In genomic region chr9:56784576-56784975, GRCm38 (mm10) we compare ENCODE assay signal across 26 mouse cellular contexts. TPM values are rescaled to one million over a fixed set of nuclear protein-coding genes. Genes with fewer than 3 reads are reported as not detected.
DNase-seq lines count a peak whose midpoint lies in the region; ATAC-seq and TF ChIP-seq lines count a peak whose summit lies in the region.
"Had no signal": no experiment of that assay in that cellular context is flagged by ENCODE, and none has a peak within 500 bp of the region (broad histone marks: within the 10 kb centered on the region; RNA-seq: fewer than 3 reads in every experiment).

No protein-coding gene starts in this region.

- H3K27ac ChIP-seq in hindbrain, postnatal 0 days: no peak overlapping the region
- no peak overlapping the region; the same call in 1 of the 2 replicates for H3K27ac ChIP-seq in hindbrain, embryonic 12.5 days
- H3K27ac ChIP-seq in midbrain, embryonic 13.5 days: peak overlapping the region; percentile 30; the same call in 1 of the 2 replicates
- no peak overlapping the region for H3K27ac ChIP-seq in midbrain, embryonic 15.5 days
- no peak overlapping the region; the same call in 1 of the 2 replicates for H3K27ac ChIP-seq in midbrain, postnatal 0 days (ENCODE audit: low read depth, low read length)
- H3K27ac ChIP-seq: embryonic facial prominence, embryonic 10.5 days; embryonic facial prominence, embryonic 13.5 days; forebrain, embryonic 12.5 days; forebrain, embryonic 15.5 days; heart, adult 2 months had no signal

- H3K27me3 ChIP-seq in hindbrain, postnatal 0 days (ENCODE audit: insufficient read depth, low read length): no peaks in the 10 kb centered on the region
- no peaks in the 10 kb centered on the region; the same call in 1 of the 2 replicates for H3K27me3 ChIP-seq in hindbrain, embryonic 12.5 days
- no peaks in the 10 kb centered on the region for H3K27me3 ChIP-seq in midbrain, embryonic 13.5 days
- no peaks in the 10 kb centered on the region for H3K27me3 ChIP-seq in midbrain, embryonic 15.5 days (replicated peaks)
- no peaks in the 10 kb centered on the region for H3K27me3 ChIP-seq in midbrain, postnatal 0 days (ENCODE audit: insufficient read depth, low read length)
- H3K27me3 ChIP-seq: embryonic facial prominence, embryonic 13.5 days; forebrain, embryonic 15.5 days had no signal

- H3K36me3 ChIP-seq in hindbrain, postnatal 0 days (ENCODE audit: insufficient read depth, low read length): no peaks in the 10 kb centered on the region
- no peaks in the 10 kb centered on the region for H3K36me3 ChIP-seq in hindbrain, embryonic 12.5 days
- H3K36me3 ChIP-seq in midbrain, embryonic 13.5 days: no peaks in the 10 kb centered on the region
- no peaks in the 10 kb centered on the region for H3K36me3 ChIP-seq in midbrain, embryonic 15.5 days (replicated peaks)
- no peaks in the 10 kb centered on the region for H3K36me3 ChIP-seq in midbrain, postnatal 0 days (ENCODE audit: insufficient read depth, low read length)
- H3K36me3 ChIP-seq: embryonic facial prominence, embryonic 10.5 days; embryonic facial prominence, embryonic 13.5 days; forebrain, embryonic 12.5 days; forebrain, embryonic 15.5 days had no signal

- H3K9me3 ChIP-seq in hindbrain, postnatal 0 days (ENCODE audit: low read length): no peaks in the 10 kb centered on the region
- H3K9me3 ChIP-seq in hindbrain, embryonic 12.5 days (replicated peaks): no peaks in the 10 kb centered on the region
- no peaks in the 10 kb centered on the region for H3K9me3 ChIP-seq in midbrain, embryonic 13.5 days
- no peaks in the 10 kb centered on the region for H3K9me3 ChIP-seq in midbrain, embryonic 15.5 days
- H3K9me3 ChIP-seq in midbrain, postnatal 0 days (ENCODE audit: low read length): no peaks in the 10 kb centered on the region
- H3K9me3 ChIP-seq: embryonic facial prominence, embryonic 10.5 days; embryonic facial prominence, embryonic 13.5 days; forebrain, embryonic 12.5 days; forebrain, embryonic 15.5 days had no signal

- no peak for TF ChIP-seq CTCF in hindbrain, postnatal 0 days (IDR thresholded peaks at IDR 0.05; ENCODE audit: low read depth)
- no peak for TF ChIP-seq CTCF in midbrain, postnatal 0 days (IDR thresholded peaks at IDR 0.05)

- ATAC-seq in hindbrain, postnatal 0 days: no peak
- no peak for ATAC-seq in hindbrain, embryonic 12.5 days (ENCODE audit: low FRiP score)
- no peak for ATAC-seq in midbrain, embryonic 13.5 days
- ATAC-seq in midbrain, embryonic 15.5 days (replicated peaks): no peak
- ATAC-seq in midbrain, postnatal 0 days (ENCODE audit: low FRiP score): no peak
- ATAC-seq: activated CD4-positive, CD25-positive, alpha-beta regulatory T cell, adult 4 months; forebrain, embryonic 15.5 days had no signal

- H3K4me3 ChIP-seq in hindbrain, postnatal 0 days (ENCODE audit: low read length): no peak overlapping the region
- H3K4me3 ChIP-seq in hindbrain, embryonic 12.5 days: no peak overlapping the region
- H3K4me3 ChIP-seq in midbrain, embryonic 13.5 days (replicated peaks): no peak overlapping the region
- H3K4me3 ChIP-seq in midbrain, embryonic 15.5 days: no peak overlapping the region
- no peak overlapping the region for H3K4me3 ChIP-seq in midbrain, postnatal 0 days (ENCODE audit: low read depth, low read length)
- H3K4me3 ChIP-seq: embryonic facial prominence, embryonic 10.5 days; embryonic facial prominence, embryonic 13.5 days; erythroblast, embryonic 14.5 days; forebrain, embryonic 12.5 days; forebrain, embryonic 15.5 days; heart, adult 2 months had no signal

- no peaks in the 10 kb centered on the region for H3K4me1 ChIP-seq in hindbrain, postnatal 0 days (ENCODE audit: insufficient read depth, low read length)
- H3K4me1 ChIP-seq in hindbrain, embryonic 12.5 days: no peaks in the 10 kb centered on the region
- H3K4me1 ChIP-seq in midbrain, embryonic 13.5 days (replicated peaks): peaks cover 21% of the 10 kb centered on the region
- no peaks in the 10 kb centered on the region for H3K4me1 ChIP-seq in midbrain, embryonic 15.5 days
- H3K4me1 ChIP-seq in midbrain, postnatal 0 days (ENCODE audit: insufficient read depth, low read length): peaks cover 2% of the 10 kb centered on the region; the same call in 1 of the 2 replicates
- H3K4me1 ChIP-seq: embryonic facial prominence, embryonic 13.5 days; forebrain, embryonic 15.5 days had no signal

- peak; percentile 41 to 48 for DNase-seq in cerebellum, postnatal 10 days
- DNase-seq in cerebellum, postnatal 25 days: no peak
- DNase-seq in hindbrain, postnatal 0 days (ENCODE audit: low spot score): peak; percentile 19
- DNase-seq in midbrain, postnatal 0 days (ENCODE audit: low spot score): no peak
- no peak for DNase-seq in frontal cortex, postnatal 25 days (ENCODE audit: low spot score in 2 of 2)
- DNase-seq: adrenal gland, adult 8-10 months; adrenal gland, postnatal 25 days; cerebellum, adult 18-20 months; cerebellum, adult 9-10 months; cerebellum, postnatal 36 days; embryo, embryonic 11 days; gastrocnemius, postnatal 10 days; gastrocnemius, postnatal 36 days; heart, adult 2 months had no signal

- 55% methylated on average over 10 of the region's 10 CpGs for WGBS in hindbrain, postnatal 0 days
- WGBS in hindbrain, embryonic 12.5 days: 76% methylated on average over 10 of the region's 10 CpGs
- 57% methylated on average over 10 of the region's 10 CpGs for WGBS in midbrain, embryonic 13.5 days
- 50% methylated on average over 10 of the region's 10 CpGs for WGBS in midbrain, embryonic 15.5 days
- 40% methylated on average over 10 of the region's 10 CpGs for WGBS in midbrain, postnatal 0 days

- no peak overlapping the region for H3K9ac ChIP-seq in hindbrain, postnatal 0 days (replicated peaks; ENCODE audit: low read length)
- no peak overlapping the region for H3K9ac ChIP-seq in hindbrain, embryonic 12.5 days
- no peak overlapping the region for H3K9ac ChIP-seq in midbrain, embryonic 13.5 days (replicated peaks)
- H3K9ac ChIP-seq in midbrain, embryonic 15.5 days: no peak overlapping the region
- 0 out of 2 replicates have a peak overlapping the region, but pooled peaks have one; percentile 24 for H3K9ac ChIP-seq in midbrain, postnatal 0 days (replicated peaks; ENCODE audit: low read length, poor library complexity, severe bottlenecking)
- H3K9ac ChIP-seq: embryonic facial prominence, embryonic 13.5 days; forebrain, embryonic 12.5 days; forebrain, embryonic 15.5 days had no signal

- no peak overlapping the region for H3K4me2 ChIP-seq in hindbrain, postnatal 0 days (ENCODE audit: low read depth, low read length)
- H3K4me2 ChIP-seq in hindbrain, embryonic 12.5 days (replicated peaks): no peak overlapping the region
- no peak overlapping the region for H3K4me2 ChIP-seq in midbrain, embryonic 13.5 days (replicated peaks)
- no peak overlapping the region for H3K4me2 ChIP-seq in midbrain, embryonic 15.5 days
- no peak overlapping the region for H3K4me2 ChIP-seq in midbrain, postnatal 0 days (ENCODE audit: low read depth, low read length, poor library complexity, severe bottlenecking)
- H3K4me2 ChIP-seq: embryonic facial prominence, embryonic 13.5 days; forebrain, embryonic 12.5 days; forebrain, embryonic 15.5 days; heart, embryonic 11.5 days had no signal

RNA-seq across cellular contexts. Expression of gene Lingo1, which starts 11.7 kb away (rescaled TPM):
- 181 and 192 TPM in 2 replicates for total RNA-seq in hindbrain, postnatal 0 days (2014; rRNA removed)
- polyA plus RNA-seq in hindbrain, postnatal 0 days (2015; fragmentation: Nextera tagmentation; extraction: Ambion mirVana): 81.0 and 88.6 TPM in 2 replicates
- 35.6 and 36.9 TPM in 2 replicates for polyA plus RNA-seq in hindbrain, embryonic 12.5 days (2016; fragmentation: Nextera tagmentation; extraction: Ambion mirVana)
- 35.1 and 39.0 TPM in 2 replicates for polyA plus RNA-seq in midbrain, embryonic 13.5 days (2015; fragmentation: Nextera tagmentation; extraction: Ambion mirVana)
- polyA plus RNA-seq in midbrain, embryonic 15.5 days (2015; fragmentation: Nextera tagmentation; extraction: Ambion mirVana): 77.8 and 83.1 TPM in 2 replicates
- total RNA-seq in midbrain, postnatal 0 days (2014; rRNA removed): 145 and 192 TPM in 2 replicates
- polyA plus RNA-seq in midbrain, postnatal 0 days (2015; fragmentation: Nextera tagmentation; extraction: Ambion mirVana): 110 and 114 TPM in 2 replicates
- total RNA-seq: granulocyte monocyte progenitor cell, adult 5-6 weeks; hematopoietic stem cell, adult 5-6 weeks had no signal
- polyA plus RNA-seq: activated CD4-positive, CD25-positive, alpha-beta regulatory T cell, adult 4 months; erythroblast, embryonic 14.5 days had no signal

Comparison
In these comparisons a context has a peak if more than half of its experiments do, and no peak if none do; other contexts are left out.
1. DNase-seq: peak in cerebellum, postnatal 10 days (2 of 2) and hindbrain, postnatal 0 days (single experiment); none in cerebellum, postnatal 25 days (0 of 2), midbrain, postnatal 0 days (single experiment) and frontal cortex, postnatal 25 days (0 of 2).